Mouse (Mus musculus): Measurements from ENCODE around the gene Nipsnap3b. TPM values are rescaled to one million over a fixed set of nuclear protein-coding genes. Genes with fewer than 3 reads are reported as not detected.

The Nipsnap3b gene
- total RNA-seq, 4 experiments from 2014 or later = 28.6 to 54.0 (median 39.0) TPM

Other genes with a start within 250 kb of the Nipsnap3b start
- gene Olfr275, start 197.3 kb upstream of the Nipsnap3b start, total RNA-seq (2022) = not detected
- gene Olfr273, start 152.6 kb upstream of the Nipsnap3b start, total RNA-seq (2022) = not detected
- not detected for gene Olfr272, start 92.7 kb upstream of the Nipsnap3b start, total RNA-seq (2022)
- gene Olfr270, start 47.3 kb upstream of the Nipsnap3b start, total RNA-seq (2022) = not detected
- gene Nipsnap3a, start 22.6 kb upstream of the Nipsnap3b start, total RNA-seq (2022) = not detected
- gene Abca1, start 148.0 kb downstream of the Nipsnap3b start, total RNA-seq (2022) = 100 to 1,000 TPM; 145 to 233 (median 191) TPM